Mouse (Mus musculus): ENCODE measurements around the gene 4930562C15Rik. TPM values are rescaled to one million over a fixed set of nuclear protein-coding genes. Genes with fewer than 3 reads are reported as not detected.

Gene 4930562C15Rik
- polyA plus RNA-seq, 1 experiment: not detected

- no peak; the same call in 1 of the 2 replicates for TF ChIP-seq CTCF (IDR thresholded peaks at IDR 0.05; ENCODE audit: extremely low read depth, insufficient read length, insufficient replicate concordance, low read depth, low read length)
- TF ChIP-seq POLR2A (IDR thresholded peaks at IDR 0.05; ENCODE audit: low read depth, low read length): peak; percentile 81
- peaks cover 27% of the 10 kb centered on the region for H3K4me1 ChIP-seq (ENCODE audit: control insufficient read depth, insufficient read depth, insufficient read length, low read length)
- H3K27ac ChIP-seq (ENCODE audit: insufficient read depth, low read depth, low read length): peak within 1 kb of the TSS; percentile 100
- H3K27me3 ChIP-seq (ENCODE audit: control insufficient read depth, insufficient read depth, low read length): no peaks in the 10 kb centered on the region
- peaks cover 3% of the 10 kb centered on the region; the same call in 1 of the 2 replicates for H3K36me3 ChIP-seq (ENCODE audit: control insufficient read depth, insufficient read depth, low read length)
- peak within 1 kb of the TSS; percentile 98 for H3K4me3 ChIP-seq (ENCODE audit: low read depth, low read length)
- under 1% methylated on average over 48 of the region's 48 CpGs for WGBS
These were observed 45.1 kb downstream of the 4930562C15Rik start, which contains the start of gene Ubald1 for GRCm38 (mm10) chr16:4880136-4880825. TSS of gene Ubald1 (minus strand) at chr16:4880315.

- H3K4me3 ChIP-seq (ENCODE audit: low read depth, low read length): no peak overlapping the region
- peaks cover 24% of the 10 kb centered on the region for H3K4me1 ChIP-seq (ENCODE audit: control insufficient read depth, insufficient read depth, insufficient read length, low read length)
- TF ChIP-seq POLR2A (IDR thresholded peaks at IDR 0.05; ENCODE audit: low read depth, low read length) (no peak), CTCF (IDR thresholded peaks at IDR 0.05; ENCODE audit: extremely low read depth, insufficient read length, insufficient replicate concordance, low read depth, low read length) (no peak)
- H3K27ac ChIP-seq (ENCODE audit: insufficient read depth, low read depth, low read length): peak overlapping the region; percentile 97
- no peaks in the 10 kb centered on the region for H3K27me3 ChIP-seq (ENCODE audit: control insufficient read depth, insufficient read depth, low read length)
- H3K36me3 ChIP-seq (ENCODE audit: control insufficient read depth, insufficient read depth, low read length): no peaks in the 10 kb centered on the region
- WGBS: 33% methylated on average over 10 of the region's 10 CpGs
These were observed 46.5 kb downstream of the 4930562C15Rik start for GRCm38 (mm10) chr16:4881400-4882351.

- Histone ChIP-seq H3K36me3 (ENCODE audit: control insufficient read depth, insufficient read depth, low read length) (no peaks in the 10 kb centered on the region; the same call in 1 of the 2 replicates), H3K4me1 (ENCODE audit: control insufficient read depth, insufficient read depth, insufficient read length, low read length) (peaks cover 29% of the 10 kb centered on the region; the same call in 1 of the 2 replicates), H3K27ac (ENCODE audit: insufficient read depth, low read depth, low read length) (no peak overlapping the region), H3K4me3 (ENCODE audit: low read depth, low read length) (no peak overlapping the region), H3K27me3 (ENCODE audit: control insufficient read depth, insufficient read depth, low read length) (no peaks in the 10 kb centered on the region)
- WGBS: 96% methylated on average over 10 of the region's 10 CpGs
- TF ChIP-seq POLR2A (IDR thresholded peaks at IDR 0.05; ENCODE audit: low read depth, low read length): no peak
- TF ChIP-seq CTCF (IDR thresholded peaks at IDR 0.05; ENCODE audit: extremely low read depth, insufficient read length, insufficient replicate concordance, low read depth, low read length): no peak
These were observed 49.7 kb downstream of the 4930562C15Rik start for GRCm38 (mm10) chr16:4884930-4885329.

- TF ChIP-seq POLR2A (IDR thresholded peaks at IDR 0.05; ENCODE audit: low read depth, low read length) (no peak), CTCF (IDR thresholded peaks at IDR 0.05; ENCODE audit: extremely low read depth, insufficient read length, insufficient replicate concordance, low read depth, low read length) (no peak)
- H3K36me3 ChIP-seq (ENCODE audit: control insufficient read depth, insufficient read depth, low read length): peaks cover 2% of the 10 kb centered on the region
- WGBS: under 1% methylated on average over 74 of the region's 74 CpGs
- no peaks in the 10 kb centered on the region for H3K27me3 ChIP-seq (ENCODE audit: control insufficient read depth, insufficient read depth, low read length)
- peaks cover 29% of the 10 kb centered on the region; the same call in 1 of the 2 replicates for H3K4me1 ChIP-seq (ENCODE audit: control insufficient read depth, insufficient read depth, insufficient read length, low read length)
- H3K4me3 ChIP-seq (ENCODE audit: low read depth, low read length): peak within 1 kb of the TSS; percentile 87
- H3K27ac ChIP-seq (ENCODE audit: insufficient read depth, low read depth, low read length): peak within 1 kb of the TSS; percentile 90
These were observed 50.8 kb downstream of the 4930562C15Rik start, which contains the start of gene Mgrn1 for GRCm38 (mm10) chr16:4885760-4886689. TSS of gene Mgrn1 (plus strand) at chr16:4886249.

GRCm38 (mm10) chr16:4886690-4887020 is 51.4 kb downstream of the 4930562C15Rik start:
- 0 out of 2 replicates have a peak, but pooled peaks have one; percentile 32 for TF ChIP-seq POLR2A (IDR thresholded peaks at IDR 0.05; ENCODE audit: low read depth, low read length)
- TF ChIP-seq CTCF (IDR thresholded peaks at IDR 0.05; ENCODE audit: extremely low read depth, insufficient read length, insufficient replicate concordance, low read depth, low read length): no peak
- peak overlapping the region; percentile 90 for H3K27ac ChIP-seq (ENCODE audit: insufficient read depth, low read depth, low read length)
- WGBS: 5% methylated on average over 8 of the region's 8 CpGs

GRCm38 (mm10) chr16:4890201-4890709 is 55.0 kb downstream of the 4930562C15Rik start:
- Histone ChIP-seq H3K27ac (ENCODE audit: insufficient read depth, low read depth, low read length) (no peak overlapping the region), H3K36me3 (ENCODE audit: control insufficient read depth, insufficient read depth, low read length) (peaks cover 8% of the 10 kb centered on the region), H3K4me1 (ENCODE audit: control insufficient read depth, insufficient read depth, insufficient read length, low read length) (peaks cover 21% of the 10 kb centered on the region; the same call in 1 of the 2 replicates), H3K4me3 (ENCODE audit: low read depth, low read length) (no peak overlapping the region), H3K27me3 (ENCODE audit: control insufficient read depth, insufficient read depth, low read length) (no peaks in the 10 kb centered on the region)
- 52% methylated on average over 4 of the region's 4 CpGs for WGBS
- TF ChIP-seq CTCF (IDR thresholded peaks at IDR 0.05; ENCODE audit: extremely low read depth, insufficient read length, insufficient replicate concordance, low read depth, low read length) (no peak), POLR2A (IDR thresholded peaks at IDR 0.05; ENCODE audit: low read depth, low read length) (no peak)

More at GRCm38 (mm10) chr16:4886690-4887020, 51.4 kb downstream of the 4930562C15Rik start:
- Histone ChIP-seq H3K4me1 (ENCODE audit: control insufficient read depth, insufficient read depth, insufficient read length, low read length) (peaks cover 23% of the 10 kb centered on the region; the same call in 1 of the 2 replicates), H3K4me3 (ENCODE audit: low read depth, low read length) (peak overlapping the region; percentile 87), H3K27me3 (ENCODE audit: control insufficient read depth, insufficient read depth, low read length) (no peaks in the 10 kb centered on the region), H3K36me3 (ENCODE audit: control insufficient read depth, insufficient read depth, low read length) (peaks cover 5% of the 10 kb centered on the region)

Measured in small intestine, adult 2 months (tissue).